Mouse (Mus musculus): ENCODE data around the gene Ccdc9b. TPM values are rescaled to one million over a fixed set of nuclear protein-coding genes. Genes with fewer than 3 reads are reported as not detected.

Ccdc9b gene
- polyA plus RNA-seq, 1 experiment from 2014 or later: 0.36 TPM

- Histone ChIP-seq H3K4me3 (ENCODE audit: low read depth, low read length) (no peak overlapping the region), H3K9me3 (ENCODE audit: control insufficient read depth, low read length) (no peaks in the 10 kb centered on the region), H3K4me1 (replicated peaks; ENCODE audit: control insufficient read depth, insufficient read depth, low read length) (peaks cover 26% of the 10 kb centered on the region), H3K27me3 (ENCODE audit: control insufficient read depth, insufficient read depth, low read length) (peaks cover 95% of the 10 kb centered on the region), H3K4me2 (ENCODE audit: low read depth, low read length, severe bottlenecking) (no peak overlapping the region), H3K27ac (ENCODE audit: low read depth, low read length) (no peak overlapping the region), H3K9ac (ENCODE audit: low read length) (no peak overlapping the region), H3K36me3 (ENCODE audit: control insufficient read depth, insufficient read depth, low read length) (no peaks in the 10 kb centered on the region)
- DNase-seq (ENCODE audit: low spot score): no peak
- 4% methylated on average over 6 of the region's 6 CpGs for WGBS
- ATAC-seq (replicated peaks; ENCODE audit: low FRiP score): no peak
Observed at GRCm38 (mm10) chr2:118706436-118706835, 56.0 kb downstream of the Ccdc9b start.

Other genes starting within 250 kb of the Ccdc9b start
- 2.4 and 6.0 TPM in 2 replicates for gene Bmf, start 213.0 kb downstream of the Ccdc9b start, polyA plus RNA-seq (2014; fragmentation: Nextera tagmentation; extraction: Ambion mirVana)
- 146 and 148 TPM in 2 replicates for gene Bub1b, start 164.4 kb downstream of the Ccdc9b start, polyA plus RNA-seq (2014; fragmentation: Nextera tagmentation; extraction: Ambion mirVana)
- gene Pak6, start 99.4 kb downstream of the Ccdc9b start, polyA plus RNA-seq (2014; fragmentation: Nextera tagmentation; extraction: Ambion mirVana): 1.2 and 2.2 TPM in 2 replicates
- not detected in 2 replicates for gene Ankrd63, start 58.7 kb downstream of the Ccdc9b start, polyA plus RNA-seq (2014; fragmentation: Nextera tagmentation; extraction: Ambion mirVana)
- gene Plcb2, start 34.2 kb downstream of the Ccdc9b start, polyA plus RNA-seq (2014; fragmentation: Nextera tagmentation; extraction: Ambion mirVana): 0.33 and 0.45 TPM in 2 replicates
- 28.6 and 30.4 TPM in 2 replicates for gene Inafm2, start 16.9 kb downstream of the Ccdc9b start, polyA plus RNA-seq (2014; fragmentation: Nextera tagmentation; extraction: Ambion mirVana)
- gene Phgr1, start 10.1 kb upstream of the Ccdc9b start, polyA plus RNA-seq (2014; fragmentation: Nextera tagmentation; extraction: Ambion mirVana): not detected in 2 replicates
- 5.4 and 5.9 TPM in 2 replicates for gene Disp2, start 17.1 kb upstream of the Ccdc9b start, polyA plus RNA-seq (2014; fragmentation: Nextera tagmentation; extraction: Ambion mirVana)
- gene Knstrn, start 51.3 kb upstream of the Ccdc9b start, polyA plus RNA-seq (2014; fragmentation: Nextera tagmentation; extraction: Ambion mirVana): 196 and 202 TPM in 2 replicates
- gene Ivd, start 99.3 kb upstream of the Ccdc9b start, polyA plus RNA-seq (2014; fragmentation: Nextera tagmentation; extraction: Ambion mirVana): 48.8 and 58.0 TPM in 2 replicates
- 1.3 TPM in 2 replicates for gene Bahd1, start 137.7 kb upstream of the Ccdc9b start, polyA plus RNA-seq (2014; fragmentation: Nextera tagmentation; extraction: Ambion mirVana)
- 15.7 and 20.4 TPM in 2 replicates for gene Chst14, start 163.8 kb upstream of the Ccdc9b start, polyA plus RNA-seq (2014; fragmentation: Nextera tagmentation; extraction: Ambion mirVana)